Mouse (Mus musculus): ENCODE results near the gene Olfr49.
"Not testable (repeated sequence)": the region's sequence is repeated elsewhere in the genome, so short reads cannot be mapped to it uniquely, and the experiment has no call there.

Gene Olfr49

DNA sequence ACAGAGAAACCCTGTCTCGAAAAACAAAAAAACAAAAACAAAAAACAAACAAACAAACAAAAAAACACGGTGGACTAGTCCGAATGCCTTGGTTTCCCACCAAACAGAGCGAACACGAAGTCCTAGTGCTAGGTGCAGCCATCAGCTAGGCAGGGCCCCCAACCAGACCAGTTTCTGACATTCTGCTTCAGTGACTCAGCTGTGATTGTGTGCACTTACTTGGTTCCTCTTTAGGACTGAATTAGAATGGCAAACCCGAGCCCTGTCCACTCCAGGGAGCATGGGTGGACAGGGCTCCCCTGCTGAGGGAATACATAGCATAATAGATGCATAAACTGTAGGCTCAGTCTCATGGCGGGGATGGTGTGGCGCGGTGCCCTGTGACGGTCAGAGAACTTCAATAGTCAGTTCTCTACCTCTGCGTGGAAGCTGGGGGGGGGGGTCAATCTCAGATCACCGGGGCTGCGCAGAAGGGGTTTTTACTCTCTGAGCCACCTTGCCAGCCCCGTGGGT, 54.0 kb downstream of the Olfr49 start:
- DNase-seq, result no peak

DNA sequence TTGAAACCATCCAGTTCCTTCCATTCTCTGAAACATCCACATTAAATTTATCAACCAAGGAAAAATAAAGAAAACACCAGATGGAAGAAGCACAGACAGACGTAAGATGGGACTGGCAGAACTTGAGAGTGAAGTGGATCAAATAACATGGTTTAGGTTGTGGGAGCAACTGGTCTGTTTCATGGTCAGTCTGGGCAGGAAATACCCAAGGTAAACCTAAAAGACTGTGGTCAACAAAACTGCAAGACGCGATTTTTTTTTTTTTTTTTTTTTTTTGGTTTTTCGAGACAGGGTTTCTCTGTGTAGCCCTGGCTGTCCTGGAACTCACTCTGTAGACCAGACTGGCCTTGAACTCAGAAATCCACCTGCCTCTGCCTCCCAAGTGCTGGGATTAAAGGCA, 54.9 kb downstream of the Olfr49 start:
- DNase-seq, result not testable (repeated sequence)

DNA sequence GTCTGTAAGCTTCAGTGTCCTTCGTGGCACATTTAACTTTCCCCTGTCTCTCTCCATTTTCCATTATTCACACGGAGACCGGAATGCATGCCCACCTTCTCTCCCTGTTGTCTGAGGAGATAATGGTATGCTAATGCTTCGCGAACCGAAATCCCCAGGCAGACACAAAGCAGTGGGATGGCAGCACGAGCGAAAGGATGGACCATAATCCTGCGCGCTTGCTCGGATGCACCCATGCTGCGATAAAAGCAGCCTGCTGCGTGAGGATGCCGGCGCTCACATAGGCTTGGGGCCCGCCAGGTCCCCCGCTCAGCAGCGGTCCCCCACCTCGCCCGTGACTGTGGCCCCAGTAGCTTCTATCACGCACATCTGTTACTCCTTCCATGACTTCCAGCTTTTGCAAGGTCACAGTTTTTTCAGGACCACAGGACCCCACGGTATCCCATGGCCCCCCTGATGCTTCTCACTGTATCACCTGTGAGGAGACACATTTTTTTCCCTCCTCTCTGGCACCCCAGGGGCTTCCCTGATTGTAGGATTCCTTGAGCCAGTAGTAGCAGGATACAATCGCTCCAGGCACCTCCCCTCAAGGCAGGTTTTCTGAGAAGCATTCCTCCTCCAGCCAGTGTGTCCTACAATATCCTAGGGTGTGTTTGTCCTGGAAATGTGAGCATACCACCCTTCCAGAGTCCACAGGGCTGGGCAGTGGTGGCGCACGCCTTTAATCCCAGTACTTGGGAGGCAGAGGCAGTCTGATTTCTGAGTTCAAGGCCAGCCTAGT, 55.6 kb downstream of the Olfr49 start:
- no peak for DNase-seq

DNA sequence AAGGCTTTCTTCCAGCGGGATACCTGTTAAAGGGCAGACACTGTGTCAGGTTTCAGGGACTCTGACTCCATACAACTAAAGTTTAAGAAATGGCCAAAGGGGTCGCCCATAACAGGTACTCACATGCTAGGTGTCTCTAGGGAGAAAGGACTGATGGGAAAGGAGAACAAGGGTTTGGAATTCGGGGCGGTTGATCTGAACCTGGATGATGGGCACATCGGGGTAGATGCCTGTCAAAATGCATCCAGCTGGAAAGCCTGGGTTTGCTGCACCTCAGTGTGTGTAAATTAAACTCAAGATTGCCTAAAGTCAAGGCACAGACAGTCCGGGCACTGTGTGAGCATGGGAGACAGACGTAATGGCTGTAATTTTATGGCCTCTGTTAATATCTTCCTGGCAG, 56.2 kb downstream of the Olfr49 start:
- no peak for DNase-seq

Data from cerebellum, adult 11 months (tissue).